Mouse (Mus musculus) gastrocnemius, postnatal 25 days (tissue): ENCODE data around the gene Psd. TPM values are rescaled to one million over a fixed set of nuclear protein-coding genes. Genes with fewer than 3 reads are reported as not detected.

Experiments
- microRNA-seq, 2 experiments: library from miRNA; unstranded; fragments of <30 nt; microRNA quantifications; one replicate each; pipeline ENCODE4 v1.2.0; 2021; ENCODE audit warnings: borderline replicate concordance in 2 of 2
- total RNA-seq, 2 experiments: library from RNA; stranded (reverse); gene quantifications; 1 replicate in 1 of 2; 2 replicates in 1 of 2; pipeline ENCODE4 v1.2.3; 2021

Psd gene
- total RNA-seq, 2 experiments from 2014 or later, result 0.28 to 0.54 TPM

Small RNAs within 50 kb of the gene (microRNA-seq; reads per million reads assigned to microRNA genes)
- 0.26 to 1.5 reads per million in 2 experiments for gene Mir146b

Other genes with a start within 250 kb of the Psd start
- gene Elovl3, start 195.3 kb downstream of the Psd start, total RNA-seq, result not detected
- gene Pitx3, start 178.8 kb downstream of the Psd start, total RNA-seq, result 10 to 100 TPM in 1 of 2 experiments, 1 to 10 TPM in 1; 9.9 to 12.7 TPM
- gene Gbf1, start 174.6 kb downstream of the Psd start, total RNA-seq, result 10 to 100 TPM; 47.4 to 48.3 TPM
- gene Nfkb2, start 22.8 kb downstream of the Psd start, total RNA-seq, result 1 to 10 TPM; 7.2 to 8.5 TPM
- 1 to 10 TPM; 2.9 TPM for gene Fbxl15, start 1.0 kb upstream of the Psd start, total RNA-seq
- 10 to 100 TPM; 56.1 to 56.5 TPM for gene Cuedc2, start 11.5 kb upstream of the Psd start, total RNA-seq
- gene Mfsd13a, start 14.0 kb upstream of the Psd start, total RNA-seq, result 1 to 10 TPM; 1.0 to 1.2 TPM
- under 1 TPM; 0.33 to 0.38 TPM for gene 2310034G01Rik, start 23.1 kb upstream of the Psd start, total RNA-seq
- 10 to 100 TPM; 49.3 to 53.1 TPM for gene Actr1a, start 68.6 kb upstream of the Psd start, total RNA-seq
- 1 to 10 TPM; 6.0 to 6.1 TPM for gene Sufu, start 69.7 kb upstream of the Psd start, total RNA-seq
- gene Trim8, start 174.5 kb upstream of the Psd start, total RNA-seq, result 10 to 100 TPM; 19.1 to 20.6 TPM
- 10 to 100 TPM; 49.6 to 55.8 TPM for gene Arl3, start 246.0 kb upstream of the Psd start, total RNA-seq
- gene Sfxn2, start 246.2 kb upstream of the Psd start, total RNA-seq, result 1 to 10 TPM; 2.8 TPM